Mouse (Mus musculus) frontal cortex, postnatal 10 days (tissue): ENCODE measurements around the gene Kcnk13.

ENCODE experiments used
- DNase-seq, 2 experiments: peaks; one replicate each; pipeline ENCODE4 v3.0.0; 2022; ENCODE audit warnings: low spot score in 2 of 2, mixed read lengths in 1 of 2

Kcnk13 gene

GRCm38 (mm10) chr12:100015146-100015545 is 50.8 kb downstream of the Kcnk13 start:
- no peak for DNase-seq

- DNase-seq: no peak
Measured at GRCm38 (mm10) chr12:100017709-100018108, 53.4 kb downstream of the Kcnk13 start.

- no peak for DNase-seq
Measured at GRCm38 (mm10) chr12:100022490-100022889, 58.2 kb downstream of the Kcnk13 start.

GRCm38 (mm10) chr12:100023821-100024365 is 59.6 kb downstream of the Kcnk13 start:
- no peak for DNase-seq

- DNase-seq: no peak
Measured at GRCm38 (mm10) chr12:100025675-100026074, 61.4 kb downstream of the Kcnk13 start.

GRCm38 (mm10) chr12:100026715-100027245 is 62.5 kb downstream of the Kcnk13 start:
- no peak for DNase-seq

GRCm38 (mm10) chr12:100027281-100027680 is 63.0 kb downstream of the Kcnk13 start:
- no peak for DNase-seq

- no peak for DNase-seq
Measured at GRCm38 (mm10) chr12:100031681-100032080, 67.4 kb downstream of the Kcnk13 start.

GRCm38 (mm10) chr12:100032521-100032920 is 68.2 kb downstream of the Kcnk13 start:
- no peak for DNase-seq

GRCm38 (mm10) chr12:100038741-100039262 is 74.5 kb downstream of the Kcnk13 start:
- no peak for DNase-seq

- DNase-seq: no peak
Measured at GRCm38 (mm10) chr12:100042116-100042515, 77.8 kb downstream of the Kcnk13 start.

- no peak for DNase-seq
Measured at GRCm38 (mm10) chr12:100044704-100045103, 80.4 kb downstream of the Kcnk13 start.

- no peak for DNase-seq
Measured at GRCm38 (mm10) chr12:100050552-100050951, 86.3 kb downstream of the Kcnk13 start.

- DNase-seq: no peak
Measured at GRCm38 (mm10) chr12:100053617-100054016, 89.3 kb downstream of the Kcnk13 start.

- no peak for DNase-seq
Measured at GRCm38 (mm10) chr12:100061071-100061470, 96.8 kb downstream of the Kcnk13 start.

GRCm38 (mm10) chr12:100061826-100062225 is 97.5 kb downstream of the Kcnk13 start:
- no peak for DNase-seq

GRCm38 (mm10) chr12:100062584-100062983 is 98.3 kb downstream of the Kcnk13 start:
- DNase-seq: no peak

- DNase-seq: no peak
Measured at GRCm38 (mm10) chr12:100065109-100065508, 100.8 kb downstream of the Kcnk13 start.

- DNase-seq: no peak
Measured at GRCm38 (mm10) chr12:100067477-100067876, 103.2 kb downstream of the Kcnk13 start.

GRCm38 (mm10) chr12:100073201-100073672 is 108.9 kb downstream of the Kcnk13 start:
- DNase-seq: no peak

GRCm38 (mm10) chr12:100075715-100076114 is 111.4 kb downstream of the Kcnk13 start:
- no peak for DNase-seq

GRCm38 (mm10) chr12:100079636-100080286 is 115.5 kb downstream of the Kcnk13 start:
- no peak for DNase-seq

GRCm38 (mm10) chr12:100088026-100088425 is 123.7 kb downstream of the Kcnk13 start:
- no peak for DNase-seq
